Mouse (Mus musculus): Measurements from ENCODE around the gene Gm17720.

DNA sequence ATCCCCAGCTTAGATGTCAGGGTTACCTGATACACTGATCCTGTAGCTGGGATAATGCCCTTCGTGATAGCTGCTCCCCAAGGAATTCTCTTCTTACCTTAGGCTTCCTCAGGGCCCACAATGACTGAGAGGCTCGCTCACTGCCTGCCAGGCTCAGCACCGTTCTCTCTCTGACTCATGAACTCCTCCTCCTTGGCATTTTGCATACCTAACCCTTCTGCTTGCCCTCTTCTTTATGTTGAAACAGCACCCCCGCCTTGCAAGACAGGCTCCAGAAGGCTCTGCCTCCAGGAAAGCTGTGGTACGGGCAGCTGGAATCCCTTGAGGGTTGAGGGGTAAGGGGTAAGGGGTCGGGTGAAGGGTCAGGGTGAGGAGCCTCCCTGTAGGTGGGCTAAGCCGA is 63.3 kb downstream of the Gm17720 start:
- no peak for TF ChIP-seq CTCF (conservative IDR thresholded peaks at IDR 0.05; ENCODE audit: insufficient read depth, insufficient read length, low read depth, low read length)
- no peak for TF ChIP-seq POLR2A (IDR thresholded peaks at IDR 0.05; ENCODE audit: low read depth, low read length)

Measured in kidney, adult 2 months (tissue).